Mouse (Mus musculus) cortical plate, adult 2 months (tissue): ENCODE measurements around the gene Asic2.

Experiments
- CTCF ChIP-seq: fragments of 200-500 bp; IDR thresholded peaks from 2 replicates; pipeline ENCODE4 v1.5.1; 2011; ENCODE audit warnings: mild to moderate bottlenecking, control low read depth, low read length; ENCODE audit not compliant: insufficient read depth; ENCODE audit errors: extremely low read depth
- POLR2A ChIP-seq: fragments of 200-500 bp; IDR thresholded peaks from 2 replicates; pipeline ENCODE4 v1.6.1; 2011; ENCODE audit warnings: mild to moderate bottlenecking, low read length, control low read depth; ENCODE audit not compliant: insufficient read depth; ENCODE audit errors: extremely low read depth

GRCm38 (mm10) chr11:81806905-81807659, 161.2 kb downstream of the Asic2 start:
- TF ChIP-seq CTCF (no peak), POLR2A (no peak)
